Mouse (Mus musculus): ENCODE data around the gene Map2k6. TPM values are rescaled to one million over a fixed set of nuclear protein-coding genes. Genes with fewer than 3 reads are reported as not detected.

Map2k6 gene
- total and polyA plus RNA-seq, 3 experiments, result 1.9 to 3.2 TPM; not detected in 1

DNA sequence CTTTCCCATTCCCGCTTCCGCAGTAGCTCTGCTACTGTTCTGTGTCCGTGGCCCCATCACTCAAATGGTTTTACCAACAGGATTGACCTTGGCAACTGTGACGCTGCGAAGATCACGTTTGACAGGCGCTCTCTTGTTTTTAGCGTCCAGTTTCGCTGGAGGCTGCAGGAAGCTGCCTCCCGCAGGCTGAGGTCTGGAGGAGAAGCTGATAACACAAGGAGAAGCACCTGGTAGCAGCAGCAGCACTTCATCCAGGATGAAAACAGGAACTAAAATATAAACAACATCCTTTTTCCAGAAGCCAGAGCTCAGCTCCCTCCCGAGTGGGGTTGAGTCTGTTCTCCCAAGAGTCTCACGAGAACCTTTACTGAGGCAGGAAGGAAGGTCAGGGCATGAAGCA, 164.3 kb downstream of the Map2k6 start:
- TF ChIP-seq CHD1 (IDR thresholded peaks at IDR 0.05; ENCODE audit: low read depth, low read length) (no peak), TBP (IDR thresholded peaks at IDR 0.05; ENCODE audit: low read depth, low read length) (no peak), POLR2AphosphoS2 (IDR thresholded peaks at IDR 0.05; ENCODE audit: low read length) (no peak), MYB (IDR thresholded peaks at IDR 0.05; ENCODE audit: low read depth, low read length) (no peak)
- Histone ChIP-seq H3K79me2 (ENCODE audit: control insufficient read depth, insufficient read depth, low read length, poor library complexity) (no peaks in the 10 kb centered on the region), H3K9me3 (replicated peaks; ENCODE audit: insufficient read depth, low read length) (no peaks in the 10 kb centered on the region)

DNA sequence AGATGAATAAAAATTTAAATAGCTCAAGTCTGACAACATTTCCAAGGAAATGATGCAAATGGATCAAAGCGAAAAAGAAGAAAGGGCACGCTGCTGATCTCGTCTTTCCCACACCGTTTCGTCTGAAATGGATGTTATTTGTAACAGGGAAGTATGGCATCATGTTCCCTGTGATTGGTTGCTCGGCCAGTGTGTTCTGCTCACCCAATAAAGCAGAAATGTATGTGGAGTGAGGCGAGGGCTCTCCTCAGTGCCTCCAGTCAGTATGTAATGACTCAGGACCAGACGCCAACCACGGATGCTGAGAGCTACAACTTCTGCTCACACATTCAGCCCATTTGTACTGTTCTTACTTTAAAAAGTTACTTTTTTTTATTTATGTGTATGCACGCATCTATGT, 164.9 kb downstream of the Map2k6 start:
- Histone ChIP-seq H3K27ac (ENCODE audit: control insufficient read depth, low read depth, low read length) (no peak overlapping the region), H3K79me2 (ENCODE audit: control insufficient read depth, insufficient read depth, low read length, poor library complexity) (no peaks in the 10 kb centered on the region), H3K9ac (ENCODE audit: control insufficient read depth, low read depth, low read length, poor library complexity, severe bottlenecking) (no peak overlapping the region), H3K9me3 (replicated peaks; ENCODE audit: insufficient read depth, low read length) (no peaks in the 10 kb centered on the region), H3K4me1 (ENCODE audit: control insufficient read depth in 1 of 2, insufficient read depth in 2 of 2, low read length in 2 of 2) (no peaks in the 10 kb centered on the region), H3K4me3 (ENCODE audit: control insufficient read depth in 1 of 2, insufficient read depth in 1 of 2, low read depth in 2 of 2, low read length in 2 of 2) (no peak overlapping the region), H3K36me3 (ENCODE audit: control insufficient read depth in 1 of 2, insufficient read depth in 2 of 2, low read length in 2 of 2) (no peaks in the 10 kb centered on the region), H3K27me3 (ENCODE audit: control insufficient read depth in 1 of 2, insufficient read depth in 2 of 2, low read length in 2 of 2) (no peaks in the 10 kb centered on the region)
- DNase-seq (ENCODE audit: low read depth, low spot score), result no peak
- TF ChIP-seq RCOR1 (IDR thresholded peaks at IDR 0.05; ENCODE audit: low read depth, low read length) (no peak), MXI1 (IDR thresholded peaks at IDR 0.05; ENCODE audit: low read depth, low read length) (no peak), MYC (IDR thresholded peaks at IDR 0.05; ENCODE audit: low read depth, low read length) (no peak), ELF1 (IDR thresholded peaks at IDR 0.05; ENCODE audit: low read depth, low read length) (no peak), ZKSCAN1 (IDR thresholded peaks at IDR 0.05; ENCODE audit: low read depth, low read length) (no peak), TBP (IDR thresholded peaks at IDR 0.05; ENCODE audit: low read depth, low read length) (no peak), ZC3H11A (IDR thresholded peaks at IDR 0.05; ENCODE audit: low read depth, low read length) (no peak), TCF12 (IDR thresholded peaks at IDR 0.05; ENCODE audit: low read depth, low read length) (no peak), SIN3A (IDR thresholded peaks at IDR 0.05; ENCODE audit: low read length) (no peak), BHLHE40 (IDR thresholded peaks at IDR 0.05; ENCODE audit: borderline replicate concordance, low read depth, low read length) (no peak), UBTF (IDR thresholded peaks at IDR 0.05; ENCODE audit: borderline replicate concordance, insufficient read depth, low read depth, low read length) (no peak), E2F4 (IDR thresholded peaks at IDR 0.05; ENCODE audit: borderline replicate concordance, low read depth, low read length) (no peak), ETS1 (IDR thresholded peaks at IDR 0.05; ENCODE audit: low read depth, low read length) (no peak), RAD21 (IDR thresholded peaks at IDR 0.05; ENCODE audit: low read depth, low read length) (no peak), GATA1 (IDR thresholded peaks at IDR 0.05; ENCODE audit: low read depth, low read length) (no peak), TAL1 (IDR thresholded peaks at IDR 0.05; ENCODE audit: low read length) (no peak), USF1 (IDR thresholded peaks at IDR 0.05; ENCODE audit: low read depth, low read length) (no peak), ZNF384 (IDR thresholded peaks at IDR 0.05; ENCODE audit: low read depth, low read length) (no peak), JUND (IDR thresholded peaks at IDR 0.05; ENCODE audit: low read depth, low read length) (no peak), POLR2AphosphoS2 (IDR thresholded peaks at IDR 0.05; ENCODE audit: low read length) (no peak)

More for the DNA sequence above, 164.3 kb downstream of the Map2k6 start:
- H3K4me1 ChIP-seq (ENCODE audit: control insufficient read depth in 1 of 2, insufficient read depth in 2 of 2, low read length in 2 of 2), result no peaks in the 10 kb centered on the region
- no peak overlapping the region for H3K27ac ChIP-seq (ENCODE audit: control insufficient read depth, low read depth, low read length)
- no peaks in the 10 kb centered on the region for H3K36me3 ChIP-seq (ENCODE audit: control insufficient read depth in 1 of 2, insufficient read depth in 2 of 2, low read length in 2 of 2)
- DNase-seq (ENCODE audit: low read depth, low spot score), result no peak
- no peak overlapping the region for H3K4me3 ChIP-seq (ENCODE audit: control insufficient read depth in 1 of 2, insufficient read depth in 1 of 2, low read depth in 2 of 2, low read length in 2 of 2)
- no peak overlapping the region for H3K9ac ChIP-seq (ENCODE audit: control insufficient read depth, low read depth, low read length, poor library complexity, severe bottlenecking)
- H3K27me3 ChIP-seq (ENCODE audit: control insufficient read depth in 1 of 2, insufficient read depth in 2 of 2, low read length in 2 of 2), result no peaks in the 10 kb centered on the region

Data from MEL (cell line).